Mouse (Mus musculus) liver, embryonic 16.5 days (tissue): ENCODE results near the gene Mif. TPM values are rescaled to one million over a fixed set of nuclear protein-coding genes. Genes with fewer than 3 reads are reported as not detected.
"Not testable (repeated sequence)": the region's sequence is repeated elsewhere in the genome, so short reads cannot be mapped to it uniquely, and the experiment has no call there.

Experiments
- ATAC-seq: fragments of 200-750 bp; cut with Nextera tagmentation; 2 replicates; pipeline ENCODE4 v1.8.0; 2017; ENCODE audit warnings: low read depth, mild to moderate bottlenecking, moderate number of reproducible peaks, moderate library complexity
- H3K27ac ChIP-seq: fragments of 300-500 bp; sonication (generic); 2 replicates; pipeline ENCODE4 v1.5.1; 2014; ENCODE audit warnings: mild to moderate bottlenecking, low read length
- H3K27me3 ChIP-seq: fragments of 300-500 bp; sonication (generic); 2 replicates; pipeline ENCODE4 v1.6.1; 2014; ENCODE audit warnings: low read depth, low read length, mixed read lengths; ENCODE audit not compliant: control insufficient read depth, insufficient read depth
- H3K36me3 ChIP-seq: fragments of 300-500 bp; sonication (generic); 2 replicates; pipeline ENCODE4 v1.6.1; 2014; ENCODE audit warnings: mild to moderate bottlenecking; ENCODE audit not compliant: control insufficient read depth, insufficient read depth
- H3K4me1 ChIP-seq: fragments of 300-500 bp; sonication (generic); 2 replicates; pipeline ENCODE4 v1.6.1; 2014; ENCODE audit warnings: low read depth, low read length, mixed read lengths; ENCODE audit not compliant: control insufficient read depth
- H3K4me2 ChIP-seq: fragments of 300-500 bp; sonication (generic); 2 replicates; pipeline ENCODE4 v1.6.1; 2014; ENCODE audit warnings: low read depth, low read length, mixed read lengths
- H3K4me3 ChIP-seq: fragments of 300-500 bp; sonication (generic); 2 replicates; pipeline ENCODE4 v1.5.1; 2014; ENCODE audit warnings: low read depth, mild to moderate bottlenecking, low read length
- H3K9ac ChIP-seq: fragments of 300-500 bp; sonication (generic); 2 replicates; pipeline ENCODE4 v1.6.1; 2014; ENCODE audit warnings: low read depth, low read length
- H3K9me3 ChIP-seq: fragments of 300-500 bp; sonication (generic); replicated peaks from 2 replicates; pipeline ENCODE4 v1.6.1; 2016; ENCODE audit warnings: low read length; ENCODE audit not compliant: control insufficient read depth
- WGBS: fragments of 180-500 bp; shearing (Covaris S2); extraction: QIAGEN DNeasy Blood & Tissue Kit; methylation state at CpG from one replicate; pipeline ENCODE4 v1.1.7; 2014; ENCODE audit not compliant: insufficient replicate concordance; 5-methylcytosine and 5-hydroxymethylcytosine counted together
- polyA plus RNA-seq: library from polyadenylated mRNA; unstranded; fragments of >200 nt; fragmentation: Nextera tagmentation; extraction: Ambion mirVana; gene quantifications from 2 replicates; pipeline ENCODE4 v1.2.1, GENCODE M21; 2015

The Mif gene
- polyA plus RNA-seq, result 906 and 964 TPM in 2 replicates

DNA sequence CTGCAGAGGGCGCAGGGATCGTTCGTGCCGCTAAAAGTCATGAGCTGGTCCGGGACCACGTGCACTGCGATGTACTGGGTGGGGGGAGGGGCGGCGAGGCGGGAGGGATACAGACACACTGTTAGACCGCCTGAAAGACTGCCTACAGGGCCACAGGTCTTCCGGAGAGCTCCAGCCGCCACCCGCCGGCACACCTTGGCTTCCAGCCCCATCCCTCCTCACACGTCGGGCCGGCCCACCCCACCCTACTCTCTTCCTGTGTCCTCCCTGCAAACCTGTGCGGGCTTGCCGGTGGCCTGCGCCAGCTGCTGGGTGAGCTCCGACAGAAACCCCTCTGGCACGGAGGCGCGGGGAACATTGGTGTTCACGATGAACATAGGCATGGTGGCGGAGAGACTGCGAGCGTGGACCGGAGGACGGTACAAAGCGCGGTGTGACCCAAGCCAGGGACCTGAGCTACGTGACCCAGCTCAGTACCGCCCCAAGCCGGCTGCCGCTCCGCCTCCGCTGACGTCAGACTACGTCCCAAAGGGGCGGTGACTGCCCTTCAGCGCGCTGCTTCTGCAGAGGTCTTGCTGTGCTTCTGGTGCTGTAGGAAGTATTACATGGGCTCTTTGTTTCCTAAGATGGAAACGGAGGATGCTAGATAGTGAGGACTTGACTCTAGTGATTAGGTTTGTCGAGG, at the start of gene Mif:
Gene Mif (minus strand): TSS at position 455 of the 685 bp plus-strand sequence.
- peak within 1 kb of the TSS; percentile 90 for H3K27ac ChIP-seq
- peak within 1 kb of the TSS; percentile 78 for H3K9ac ChIP-seq
- peak within 1 kb of the TSS; percentile 72 for H3K4me3 ChIP-seq
- not testable (repeated sequence) for H3K9me3 ChIP-seq, H3K27me3 ChIP-seq, H3K36me3 ChIP-seq
- H3K4me2 ChIP-seq, result peak within 1 kb of the TSS; percentile 85
- peak; percentile 94 for ATAC-seq
- H3K4me1 ChIP-seq, result peaks cover 25% of the 10 kb centered on the region
- 1% methylated on average over 44 of the region's 46 CpGs for WGBS

DNA sequence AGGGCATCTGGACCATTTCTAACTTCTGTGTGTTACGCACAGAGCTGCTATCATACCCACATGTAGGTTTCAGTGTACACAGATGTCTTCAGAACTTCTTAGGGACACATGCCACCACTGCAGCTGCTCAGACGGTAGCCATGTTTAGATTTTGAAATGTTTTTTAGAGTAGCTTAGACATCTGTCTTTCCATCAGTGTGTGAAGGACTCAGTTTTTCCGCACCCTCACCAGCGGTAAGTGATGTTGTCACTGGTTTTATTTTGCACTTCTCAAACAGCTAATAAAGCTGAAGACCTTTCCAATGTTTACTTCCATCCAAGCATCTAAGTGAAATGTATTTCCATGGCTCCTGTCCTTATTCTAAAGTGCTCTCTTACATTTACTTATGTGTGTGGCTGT, 46.8 kb upstream of the Mif start:
- H3K4me3 ChIP-seq, result no peak overlapping the region

DNA sequence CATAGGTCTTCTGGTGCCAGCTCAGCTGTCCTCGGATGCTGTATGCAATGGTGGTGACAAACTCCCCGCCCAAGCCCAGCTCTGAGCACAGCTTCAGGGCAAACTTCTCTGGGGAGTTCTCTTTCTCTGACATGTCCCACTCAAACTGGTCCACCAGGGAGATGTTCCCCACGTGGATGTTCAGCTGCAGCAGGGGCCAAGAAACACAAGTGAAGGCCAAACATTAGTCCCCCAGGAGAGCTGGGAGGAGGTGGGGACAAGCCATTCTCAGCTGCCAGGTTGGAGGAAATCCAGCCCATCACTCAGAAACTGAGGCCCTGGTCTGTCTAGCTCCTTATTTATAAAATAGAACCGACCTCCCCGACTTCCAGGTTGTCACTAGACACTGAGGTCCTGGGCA, 44.4 kb upstream of the Mif start:
- Histone ChIP-seq H3K4me2 (no peak overlapping the region), H3K4me1 (no peaks in the 10 kb centered on the region), H3K27me3 (no peaks in the 10 kb centered on the region), H3K9ac (no peak overlapping the region), H3K27ac (no peak overlapping the region), H3K4me3 (no peak overlapping the region), H3K36me3 (peaks cover 46% of the 10 kb centered on the region), H3K9me3 (no peaks in the 10 kb centered on the region)
- ATAC-seq, result no peak
- 72% methylated on average over 5 of the region's 5 CpGs for WGBS

More for the DNA sequence above, 46.8 kb upstream of the Mif start:
- Histone ChIP-seq H3K27ac (no peak overlapping the region), H3K4me1 (no peaks in the 10 kb centered on the region), H3K27me3 (no peaks in the 10 kb centered on the region), H3K4me2 (no peak overlapping the region), H3K9ac (no peak overlapping the region), H3K9me3 (no peaks in the 10 kb centered on the region), H3K36me3 (peaks cover 62% of the 10 kb centered on the region)
- no peak for ATAC-seq
- WGBS, result 92% methylated on average over 4 of the region's 4 CpGs

DNA sequence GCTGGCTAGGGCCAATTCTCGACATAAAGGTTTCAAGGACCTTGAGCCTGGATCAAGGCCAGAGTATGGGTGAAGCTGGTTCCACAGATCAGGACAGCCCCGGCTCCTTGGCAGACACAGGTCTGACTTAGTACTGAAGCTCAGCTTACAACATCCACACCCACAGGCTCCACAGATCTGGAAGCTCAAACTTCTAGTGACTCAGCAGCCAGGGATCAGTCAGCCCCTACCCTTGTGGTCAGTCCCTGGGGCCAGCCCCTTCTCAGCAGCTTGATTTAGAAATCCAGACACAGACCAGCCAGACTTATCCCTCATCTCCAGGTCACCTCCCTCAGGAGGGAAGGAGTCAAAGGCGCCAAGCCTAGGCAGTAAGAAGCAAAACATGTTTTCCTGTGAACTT, 38.8 kb upstream of the Mif start:
- Histone ChIP-seq H3K4me3 (no peak overlapping the region), H3K4me2 (no peak overlapping the region), H3K9ac (no peak overlapping the region), H3K9me3 (no peaks in the 10 kb centered on the region), H3K4me1 (no peaks in the 10 kb centered on the region; the same call in 1 of the 2 replicates), H3K27ac (no peak overlapping the region), H3K36me3 (peaks cover 40% of the 10 kb centered on the region), H3K27me3 (no peaks in the 10 kb centered on the region)
- WGBS, result 55% methylated on average over 3 of the region's 3 CpGs
- ATAC-seq, result no peak

DNA sequence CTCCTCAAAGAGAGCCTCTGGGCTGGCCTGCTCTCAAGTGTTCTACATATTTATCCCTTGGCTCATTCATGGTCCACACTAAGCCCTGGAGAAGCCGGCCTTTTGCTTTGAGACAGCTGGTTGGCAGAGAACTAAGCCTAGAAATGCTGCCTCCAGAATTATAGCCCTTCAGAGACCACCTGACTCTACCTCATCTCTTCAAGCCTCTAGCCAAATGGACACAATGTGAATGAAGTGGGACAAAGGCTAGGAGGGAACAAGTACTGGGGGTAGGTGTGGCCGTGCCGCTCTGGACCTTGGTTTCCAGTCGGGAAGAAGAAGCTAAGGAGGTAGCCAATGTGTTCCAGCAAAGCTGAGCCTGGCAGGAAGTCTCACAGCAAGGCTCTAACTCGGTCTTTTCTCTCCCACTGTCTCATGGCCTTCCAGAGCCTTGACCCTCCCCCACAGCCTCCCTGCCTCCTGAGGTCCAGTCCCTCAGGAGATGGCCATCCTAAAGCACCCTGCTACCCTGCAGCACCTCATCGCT, 38.1 kb upstream of the Mif start:
- Histone ChIP-seq H3K9ac (no peak overlapping the region), H3K4me2 (no peak overlapping the region), H3K9me3 (no peaks in the 10 kb centered on the region), H3K36me3 (peaks cover 33% of the 10 kb centered on the region), H3K27ac (no peak overlapping the region), H3K4me1 (peaks cover 7% of the 10 kb centered on the region), H3K4me3 (no peak overlapping the region), H3K27me3 (no peaks in the 10 kb centered on the region)
- 71% methylated on average over 6 of the region's 6 CpGs for WGBS
- ATAC-seq, result no peak

DNA sequence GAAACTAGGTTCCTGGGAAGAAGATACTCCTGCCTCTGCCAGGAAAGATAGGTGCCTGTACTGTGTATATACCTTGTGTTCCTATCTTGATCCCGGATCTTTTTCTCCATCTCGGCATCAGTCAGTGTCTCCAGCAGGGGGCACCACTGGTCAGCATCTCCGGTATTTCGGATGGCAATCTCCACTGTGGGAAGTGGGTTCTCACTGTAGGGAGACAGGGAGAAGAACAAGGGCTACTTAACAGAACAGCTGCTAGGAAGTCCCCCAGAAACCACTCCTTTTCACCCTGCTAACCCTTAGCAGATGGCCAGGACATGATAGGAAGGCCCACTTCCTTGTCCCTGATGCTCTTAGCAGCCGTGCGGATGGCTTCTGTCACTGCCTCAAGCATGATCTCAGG, 37.3 kb upstream of the Mif start:
- 49% methylated on average over 6 of the region's 6 CpGs for WGBS
- H3K4me2 ChIP-seq, result no peak overlapping the region
- peaks cover 26% of the 10 kb centered on the region for H3K36me3 ChIP-seq
- no peak overlapping the region for H3K4me3 ChIP-seq
- H3K9me3 ChIP-seq, result no peaks in the 10 kb centered on the region
- no peak overlapping the region for H3K27ac ChIP-seq
- no peaks in the 10 kb centered on the region for H3K27me3 ChIP-seq
- no peak overlapping the region for H3K9ac ChIP-seq
- ATAC-seq, result no peak
- H3K4me1 ChIP-seq, result peaks cover 13% of the 10 kb centered on the region

DNA sequence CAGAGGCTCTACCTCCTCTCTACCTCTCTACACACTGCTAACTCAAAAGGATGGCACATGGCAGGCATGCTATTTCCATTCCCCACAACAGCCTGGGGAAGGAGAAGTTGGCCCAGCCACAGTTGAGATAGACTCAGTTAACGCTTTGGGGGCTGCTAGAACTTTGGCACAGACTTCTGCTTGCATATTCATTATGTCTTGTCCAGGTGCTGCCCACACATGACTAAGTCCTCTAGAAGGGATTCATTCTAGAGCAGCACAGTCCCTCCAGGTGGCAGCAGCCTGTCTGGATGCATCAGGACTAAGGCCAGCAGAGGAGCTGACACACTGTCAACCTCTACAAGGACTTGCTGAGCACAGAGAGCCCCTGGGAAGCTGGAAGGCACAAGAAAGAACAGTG, 36.2 kb upstream of the Mif start:
- Histone ChIP-seq H3K9ac (no peak overlapping the region), H3K27ac (no peak overlapping the region), H3K4me2 (no peak overlapping the region), H3K36me3 (peaks cover 25% of the 10 kb centered on the region), H3K4me1 (peaks cover 13% of the 10 kb centered on the region), H3K4me3 (no peak overlapping the region), H3K27me3 (no peaks in the 10 kb centered on the region), H3K9me3 (no peaks in the 10 kb centered on the region)
- no peak for ATAC-seq
- WGBS, result 77% methylated on average over 1 of the region's 1 CpGs

DNA sequence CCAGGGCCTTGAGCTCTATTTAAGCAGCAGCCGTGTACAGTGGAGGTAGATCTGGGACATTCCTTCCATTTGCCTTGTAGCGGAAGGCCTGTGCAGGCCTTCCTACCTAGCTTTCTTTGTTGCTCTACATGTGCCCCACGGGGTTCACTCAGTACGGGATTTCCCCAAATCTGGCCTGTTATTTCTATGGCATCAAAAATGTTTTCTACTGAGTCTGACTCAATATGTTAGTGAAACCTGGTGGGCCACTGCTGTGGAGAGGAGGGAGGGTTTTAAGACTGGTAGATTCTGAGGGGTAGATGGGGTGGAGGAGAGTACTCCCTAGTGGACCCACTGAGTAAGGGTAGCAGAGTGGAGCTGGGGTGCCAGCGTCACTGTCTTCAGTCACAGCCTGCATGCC, 35.7 kb upstream of the Mif start:
- Histone ChIP-seq H3K27me3 (no peaks in the 10 kb centered on the region), H3K27ac (no peak overlapping the region), H3K4me1 (peaks cover 13% of the 10 kb centered on the region), H3K4me3 (no peak overlapping the region), H3K9ac (no peak overlapping the region), H3K36me3 (peaks cover 24% of the 10 kb centered on the region), H3K4me2 (no peak overlapping the region), H3K9me3 (no peaks in the 10 kb centered on the region)
- WGBS, result 84% methylated on average over 5 of the region's 5 CpGs
- no peak for ATAC-seq

DNA sequence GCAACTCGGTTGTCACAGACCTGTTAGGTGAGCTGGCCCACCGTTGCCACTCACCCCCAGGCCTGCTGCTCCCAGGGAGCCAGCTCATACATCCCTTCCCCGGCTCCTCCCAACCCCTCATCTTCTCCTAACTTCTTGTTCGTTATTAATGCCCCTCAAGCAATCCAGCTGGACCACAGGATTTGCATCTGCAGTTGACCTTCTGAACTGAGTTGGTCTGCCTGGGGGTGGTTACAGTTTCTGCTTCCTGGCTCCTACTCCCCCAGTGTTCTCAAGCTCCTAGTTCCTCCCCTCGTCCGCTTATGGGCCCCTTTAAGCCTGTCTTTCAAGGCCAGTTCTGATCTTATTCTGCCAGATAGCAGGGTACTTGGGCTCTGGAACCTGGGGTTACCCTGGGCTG, 34.6 kb upstream of the Mif start:
- 73% methylated on average over 6 of the region's 6 CpGs for WGBS

More for the DNA sequence above, 34.6 kb upstream of the Mif start:
- Histone ChIP-seq H3K9ac (no peak overlapping the region), H3K27ac (no peak overlapping the region), H3K36me3 (peaks cover 19% of the 10 kb centered on the region), H3K9me3 (no peaks in the 10 kb centered on the region), H3K4me1 (peaks cover 13% of the 10 kb centered on the region), H3K4me3 (no peak overlapping the region), H3K27me3 (no peaks in the 10 kb centered on the region), H3K4me2 (no peak overlapping the region)
- no peak for ATAC-seq
